Mouse (Mus musculus) adrenal gland, postnatal 25 days (tissue): ENCODE measurements around the gene Cacna1i. TPM values are rescaled to one million over a fixed set of nuclear protein-coding genes. Genes with fewer than 3 reads are reported as not detected.

Source experiments
- DNase-seq: peaks from one replicate; pipeline ENCODE4 v3.0.0; 2021; ENCODE audit warnings: mixed read lengths
- long read RNA-seq: library from polyadenylated mRNA; stranded (forward); transcript quantifications from one replicate; pipeline ENCODE4 v2.0.0, GENCODE M21; 2021
- total RNA-seq: library from RNA; stranded (reverse); gene quantifications from 2 replicates; pipeline ENCODE4 v1.2.3, GENCODE M21; 2021

Cacna1i gene
- 0.94 and 1.6 TPM in 2 replicates for total RNA-seq
- long read RNA-seq, result 0 reads

DNA sequence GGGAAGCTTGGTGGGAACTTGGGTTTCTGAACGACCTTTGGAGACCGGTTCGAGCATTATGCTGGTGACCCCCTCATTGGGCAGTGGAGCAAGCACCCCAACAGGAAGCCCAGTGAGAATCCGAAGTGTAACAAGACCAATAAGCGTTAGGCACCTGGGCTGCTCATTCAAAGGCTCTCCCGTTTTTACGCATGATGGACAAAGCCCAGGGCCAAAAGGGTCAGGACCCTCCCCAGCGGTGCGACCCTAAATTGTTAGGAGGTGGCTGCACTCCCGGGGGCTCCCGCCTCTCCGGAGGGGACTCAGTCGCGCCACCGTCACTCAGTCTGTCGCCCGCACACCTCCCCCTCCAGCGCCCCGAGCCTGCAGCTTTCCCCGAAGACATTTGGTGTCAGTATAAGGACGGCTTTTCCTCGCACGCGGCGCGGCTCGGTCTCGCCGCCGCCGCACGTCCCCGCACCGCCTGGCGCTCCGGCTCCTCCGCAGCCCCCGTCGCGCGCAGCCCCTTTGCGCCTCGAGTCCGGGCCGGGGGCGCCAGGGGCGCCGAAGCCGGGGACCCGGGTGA lies at the start of gene Cacna1i:
Gene Cacna1i (plus strand): TSS at position 388 of the 565 bp plus-strand sequence.
- no peak for DNase-seq

DNA sequence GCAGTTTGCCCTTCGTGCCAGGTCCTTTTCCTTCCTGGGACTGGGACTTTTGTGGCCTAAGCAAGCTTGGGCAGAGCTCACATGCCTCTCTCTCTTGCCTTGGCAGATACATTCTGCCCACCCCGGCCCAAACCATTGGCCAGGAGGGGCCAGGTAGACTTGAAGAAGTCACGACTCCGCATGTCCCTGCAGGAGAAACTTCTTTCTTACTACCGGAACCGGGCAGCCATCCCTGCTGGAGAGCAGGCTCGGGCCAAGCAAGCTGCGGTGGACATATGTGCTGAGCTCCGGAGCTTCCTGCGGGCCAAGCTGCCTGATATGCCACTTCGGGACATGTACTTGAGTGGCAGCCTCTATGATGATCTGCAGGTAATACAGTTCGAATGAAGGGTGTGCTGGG lies 38.9 kb upstream of the Cacna1i start:
- no peak for DNase-seq

DNA sequence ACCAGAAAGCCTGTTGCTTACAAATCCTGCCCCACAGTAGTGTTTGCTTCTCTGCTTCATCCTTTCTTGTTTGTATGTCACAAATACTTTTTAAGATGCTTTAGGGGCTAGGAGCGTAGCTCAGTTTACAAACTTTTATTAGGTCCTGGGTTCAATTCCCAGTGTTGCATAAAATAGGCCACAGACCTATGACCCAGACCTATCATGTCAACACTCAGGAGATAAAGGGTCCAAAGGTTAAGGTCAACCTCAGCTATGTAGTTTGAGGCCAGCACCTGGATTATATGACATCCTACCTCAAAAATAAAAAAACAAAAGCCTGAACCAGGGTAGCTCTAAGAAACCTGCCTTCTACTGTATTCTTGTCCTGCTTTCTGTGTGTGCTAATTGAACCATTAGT lies 38.4 kb upstream of the Cacna1i start:
- no peak for DNase-seq

DNA sequence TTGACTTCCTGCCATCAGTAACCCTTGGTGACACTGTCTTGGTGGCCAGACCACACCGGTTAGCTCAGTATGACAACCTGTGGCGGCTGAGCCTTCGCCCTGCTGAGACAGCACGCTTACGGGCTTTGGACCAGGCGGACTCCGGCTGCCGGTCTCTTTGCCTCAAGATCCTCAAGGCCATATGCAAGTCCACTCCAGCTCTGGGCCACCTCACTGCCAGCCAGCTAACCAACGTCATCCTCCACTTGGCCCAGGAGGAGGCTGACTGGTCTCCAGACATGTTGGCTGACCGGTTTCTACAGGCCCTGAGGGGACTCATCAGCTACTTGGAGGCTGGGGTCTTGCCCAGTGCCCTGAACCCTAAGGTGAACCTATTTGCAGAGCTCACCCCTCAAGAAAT lies 37.4 kb upstream of the Cacna1i start:
- no peak for DNase-seq

DNA sequence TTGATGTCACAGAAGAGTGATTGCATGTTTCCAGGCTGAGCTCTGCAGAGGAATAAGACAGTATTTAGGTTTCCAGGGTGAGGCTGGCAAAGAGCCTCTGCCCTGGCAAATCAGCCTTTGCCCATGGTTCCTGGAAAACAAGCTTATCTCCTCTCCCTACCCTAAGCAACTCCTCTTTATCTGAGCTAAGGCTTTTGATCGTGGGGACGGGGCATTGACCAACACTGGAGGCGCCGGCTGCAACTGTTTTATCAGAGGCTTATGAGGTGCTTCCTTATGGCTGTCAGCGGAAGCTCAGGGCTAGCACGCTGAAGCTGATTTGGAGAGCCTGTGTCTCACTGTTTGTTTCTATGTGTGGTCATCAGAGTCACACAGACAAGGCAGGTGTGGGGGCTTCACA lies 36.5 kb upstream of the Cacna1i start:
- DNase-seq, result no peak

DNA sequence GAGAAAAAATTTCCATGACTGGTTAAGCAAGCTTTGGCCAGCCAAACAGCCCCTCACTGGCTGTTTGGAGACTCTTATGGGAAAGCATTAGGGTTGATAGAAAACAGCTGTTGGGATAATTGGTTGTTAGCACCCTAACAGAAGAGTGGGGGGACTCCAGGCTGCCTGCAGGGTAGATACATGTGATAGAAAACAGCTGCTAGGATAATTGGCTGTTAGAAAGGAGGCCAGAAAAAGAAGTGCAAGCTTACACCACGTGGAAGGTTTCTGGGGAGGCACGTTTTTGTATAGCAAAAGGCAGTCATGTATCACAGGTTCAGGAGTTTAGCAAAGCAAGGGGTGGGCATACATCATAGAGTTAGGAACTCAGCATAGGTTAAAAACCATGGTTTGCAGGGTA lies 33.5 kb upstream of the Cacna1i start:
- no peak for DNase-seq

DNA sequence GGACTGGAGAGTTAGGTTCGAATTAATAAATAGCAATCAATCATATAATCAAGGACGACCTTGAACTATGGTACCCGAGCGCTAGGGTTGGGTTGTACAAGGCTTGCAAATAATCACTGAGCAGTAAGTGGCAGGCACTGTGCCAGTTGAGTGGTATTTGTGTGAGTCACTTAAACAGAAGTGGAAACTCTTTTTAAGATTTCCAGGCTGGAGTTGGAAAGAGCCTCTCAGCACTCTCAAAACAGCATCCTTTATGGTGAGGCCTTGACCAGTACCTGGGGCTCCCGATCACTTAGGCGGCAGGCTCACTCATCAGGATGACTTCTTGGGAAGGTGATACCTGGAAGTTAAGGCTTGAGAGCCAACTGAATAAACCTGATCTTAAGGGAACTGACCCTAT lies 32.8 kb upstream of the Cacna1i start:
- peak; percentile 81 for DNase-seq

DNA sequence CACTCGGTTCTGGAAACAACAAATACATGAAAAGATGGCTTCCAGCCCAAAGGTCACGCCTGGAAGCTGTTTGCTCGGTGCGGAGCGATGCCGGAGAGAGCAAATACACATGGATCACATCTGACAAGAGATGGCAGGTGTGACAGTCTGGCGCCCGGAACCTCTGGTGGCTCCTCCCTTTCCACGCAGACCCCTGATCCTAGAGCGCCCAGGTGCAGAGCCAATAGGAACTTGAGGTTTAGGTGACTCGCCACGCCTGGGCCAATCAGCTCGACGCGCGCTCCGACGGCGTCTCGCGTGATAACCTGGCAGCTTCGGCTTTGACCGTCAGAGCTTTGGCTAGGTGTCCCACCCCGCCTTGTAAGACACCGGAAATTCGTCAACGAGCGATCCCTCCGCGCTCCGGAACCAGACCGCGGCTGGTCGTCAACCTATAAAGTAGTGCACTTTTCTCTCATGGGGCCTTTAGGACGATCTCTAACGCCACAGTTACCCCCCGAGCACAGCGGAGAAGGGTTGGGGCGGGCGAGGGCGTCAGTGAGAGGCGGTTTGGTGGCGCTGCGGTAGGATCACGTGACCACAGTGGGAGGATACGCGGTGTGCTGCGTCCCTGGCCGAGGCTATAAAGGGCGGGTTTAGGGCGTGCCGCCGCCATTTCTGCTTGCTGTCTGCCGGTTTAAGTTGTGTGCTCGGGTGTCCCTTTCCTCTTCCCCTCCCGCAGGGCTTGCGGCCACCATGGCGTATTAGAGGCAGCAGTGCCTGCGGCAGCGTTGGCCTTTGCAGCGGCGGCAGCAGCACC lies 32.0 kb upstream of the Cacna1i start, which contains the start of gene Atf4:
Gene Atf4 (plus strand): TSS at position 338 of the 799 bp plus-strand sequence.
- peak; percentile 95 for DNase-seq

DNA sequence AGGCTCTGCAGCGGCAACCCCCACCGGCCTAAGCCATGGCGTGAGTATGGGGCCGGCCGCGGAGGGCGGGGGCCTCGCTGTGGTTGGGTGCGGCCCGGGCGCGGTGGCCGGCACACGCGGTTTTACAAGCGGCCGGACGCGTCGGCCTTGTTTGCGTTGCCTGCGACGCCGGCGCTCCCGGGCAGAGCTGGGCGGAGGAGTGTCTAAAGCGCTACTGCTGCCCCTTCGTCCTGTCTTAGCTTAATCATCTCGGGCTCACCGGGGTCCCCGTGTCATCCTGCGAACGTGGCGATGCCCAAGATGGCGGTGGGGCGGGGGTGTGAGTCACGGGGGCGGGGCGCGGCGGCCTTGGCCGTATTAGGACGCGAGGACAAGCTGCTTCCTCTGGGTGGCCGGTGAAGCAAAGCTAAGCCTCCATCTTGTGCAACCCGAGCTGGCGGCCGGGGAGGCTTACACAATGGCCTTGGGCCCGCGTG lies 31.4 kb upstream of the Cacna1i start:
- peak; percentile 88 for DNase-seq

DNA sequence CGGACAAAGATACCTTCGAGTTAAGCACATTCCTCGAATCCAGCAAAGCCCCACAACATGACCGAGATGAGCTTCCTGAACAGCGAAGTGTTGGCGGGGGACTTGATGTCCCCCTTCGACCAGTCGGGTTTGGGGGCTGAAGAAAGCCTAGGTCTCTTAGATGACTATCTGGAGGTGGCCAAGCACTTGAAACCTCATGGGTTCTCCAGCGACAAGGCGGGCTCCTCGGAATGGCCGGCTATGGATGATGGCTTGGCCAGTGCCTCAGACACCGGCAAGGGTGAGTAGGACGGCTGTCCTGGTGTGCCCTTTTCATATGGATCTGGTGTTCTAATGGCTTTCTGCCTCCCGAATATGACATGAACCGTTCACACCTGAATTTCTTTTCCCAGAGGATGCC lies 30.8 kb upstream of the Cacna1i start:
- no peak for DNase-seq

DNA sequence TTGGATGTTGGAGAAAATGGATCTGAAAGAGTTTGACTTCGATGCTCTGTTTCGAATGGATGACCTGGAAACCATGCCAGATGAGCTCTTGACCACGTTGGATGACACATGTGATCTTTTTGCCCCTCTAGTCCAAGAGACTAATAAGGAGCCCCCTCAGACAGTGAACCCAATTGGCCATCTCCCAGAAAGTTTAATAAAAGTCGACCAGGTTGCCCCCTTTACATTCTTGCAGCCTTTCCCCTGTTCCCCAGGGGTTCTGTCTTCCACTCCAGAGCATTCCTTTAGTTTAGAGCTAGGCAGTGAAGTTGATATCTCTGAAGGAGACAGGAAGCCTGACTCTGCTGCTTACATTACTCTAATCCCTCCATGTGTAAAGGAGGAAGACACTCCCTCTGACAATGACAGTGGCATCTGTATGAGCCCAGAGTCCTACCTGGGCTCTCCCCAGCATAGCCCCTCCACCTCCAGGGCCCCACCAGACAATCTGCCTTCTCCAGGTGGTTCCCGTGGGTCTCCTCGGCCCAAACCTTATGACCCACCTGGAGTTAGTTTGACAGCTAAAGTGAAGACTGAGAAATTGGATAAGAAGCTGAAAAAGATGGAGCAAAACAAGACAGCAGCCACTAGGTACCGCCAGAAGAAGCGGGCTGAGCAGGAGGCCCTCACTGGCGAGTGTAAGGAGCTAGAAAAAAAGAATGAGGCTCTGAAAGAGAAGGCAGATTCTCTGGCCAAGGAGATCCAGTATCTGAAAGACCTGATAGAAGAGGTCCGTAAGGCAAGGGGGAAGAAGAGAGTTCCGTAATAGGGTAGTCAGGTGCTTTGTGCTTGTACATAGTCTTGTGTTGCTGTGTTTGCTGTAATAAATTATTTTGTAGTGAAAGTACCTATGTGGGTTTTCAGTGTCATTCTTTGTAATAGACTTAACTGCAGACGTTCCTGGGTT lies 30.1 kb upstream of the Cacna1i start:
- DNase-seq, result no peak

DNA sequence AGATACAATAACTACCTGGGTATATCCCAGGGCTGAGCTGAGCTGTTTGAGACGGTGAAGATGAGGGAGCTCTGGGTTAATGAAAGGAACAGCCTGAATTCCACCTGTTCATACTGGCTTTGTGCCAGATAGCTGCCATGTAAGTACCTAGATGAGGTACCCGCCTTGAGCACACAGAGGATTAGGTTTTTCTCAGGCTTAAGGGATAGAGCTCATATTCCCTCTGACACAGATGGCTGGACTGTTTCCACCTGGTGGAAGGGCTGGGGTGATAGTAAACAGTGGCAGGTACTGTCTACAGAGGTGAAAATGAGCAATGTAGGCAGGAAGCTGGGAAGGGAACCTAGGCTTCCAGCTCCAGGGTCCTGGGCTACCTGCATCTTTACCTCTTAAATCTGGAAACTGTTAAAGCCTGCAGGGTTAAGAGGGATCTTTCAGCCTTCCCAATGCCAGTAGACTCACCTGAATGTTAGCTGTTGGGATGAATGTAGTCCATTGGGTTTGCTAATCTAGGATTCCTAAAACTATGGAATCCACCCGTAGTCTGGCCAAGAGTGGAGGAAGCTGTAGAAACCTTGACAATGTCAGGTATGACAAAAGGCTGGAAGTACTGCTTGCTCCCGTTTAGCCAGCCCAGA lies 29.3 kb upstream of the Cacna1i start:
- no peak for DNase-seq

DNA sequence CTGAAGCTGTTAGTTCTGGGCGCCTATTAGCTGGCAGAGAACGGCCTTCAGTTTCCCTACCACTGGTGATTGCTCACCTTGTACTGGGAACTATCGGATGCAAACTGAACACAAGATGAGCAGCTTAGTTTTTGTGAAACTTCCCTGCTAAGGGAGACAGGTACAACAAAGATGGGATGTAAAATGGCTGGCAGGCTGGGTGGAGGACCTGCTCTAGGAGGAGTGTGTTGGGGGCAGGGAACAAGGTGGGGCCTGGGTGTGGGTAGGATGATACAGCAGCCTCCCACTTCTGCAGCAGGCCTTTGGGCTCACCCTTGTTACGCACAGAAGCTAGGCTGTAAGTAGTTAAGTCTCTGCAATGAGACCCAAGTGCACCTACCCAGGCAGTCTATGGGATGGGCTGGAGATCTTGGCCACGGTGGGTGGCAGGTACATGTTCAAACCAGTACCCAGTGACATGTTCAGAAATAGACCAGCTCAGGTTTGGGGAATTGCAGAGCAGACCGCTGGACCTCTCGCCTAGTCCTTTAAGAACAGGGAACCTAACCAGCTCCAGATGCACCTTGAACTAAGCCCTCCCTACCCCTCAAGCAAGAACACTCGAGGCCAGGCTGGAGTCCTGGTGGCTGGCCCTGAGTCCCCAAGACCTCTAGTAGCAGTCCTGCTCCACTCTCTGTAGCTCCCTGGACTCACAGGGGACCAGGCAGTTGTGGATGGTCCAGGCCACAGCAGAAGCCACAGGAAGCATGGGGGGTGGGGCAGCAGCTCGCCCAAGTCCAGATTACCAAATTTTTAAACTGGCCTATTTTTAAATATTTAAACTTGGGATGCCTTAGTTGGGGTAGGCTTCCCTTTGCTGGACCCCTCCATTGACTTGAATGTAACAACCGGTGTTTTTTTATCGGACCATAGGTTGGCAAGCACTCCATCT lies 28.5 kb upstream of the Cacna1i start:
- no peak for DNase-seq

DNA sequence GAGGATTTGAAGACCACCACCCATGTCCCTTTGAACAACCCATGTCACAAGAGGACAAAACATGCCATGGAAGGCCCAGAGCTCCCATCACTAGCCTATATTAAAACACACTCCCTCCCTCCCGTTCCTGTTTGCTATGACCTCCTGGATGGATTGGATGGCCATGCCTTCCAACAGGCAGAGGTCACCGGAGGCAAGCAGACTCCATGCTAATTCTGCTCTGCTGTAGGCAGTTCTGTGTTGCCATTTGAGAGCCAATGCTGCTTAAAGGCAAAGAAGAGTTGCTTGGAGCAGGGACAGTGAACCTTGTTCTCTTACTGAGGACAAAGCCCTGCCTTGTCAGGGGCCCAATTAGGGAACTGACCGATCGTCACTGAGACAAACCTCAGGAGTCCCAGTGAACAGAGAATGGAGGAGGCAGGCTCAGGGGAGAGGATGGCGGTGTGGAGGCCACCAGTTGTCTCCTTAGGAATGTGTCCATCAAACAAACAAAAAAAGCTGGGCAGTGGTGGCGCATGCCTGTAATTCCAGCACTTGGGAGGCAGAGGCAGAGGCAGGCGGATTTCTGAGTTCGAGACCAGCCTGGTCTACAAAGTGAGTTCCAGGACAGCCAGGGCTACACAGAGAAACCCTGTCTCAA lies 27.5 kb upstream of the Cacna1i start:
- DNase-seq, result no peak

DNA sequence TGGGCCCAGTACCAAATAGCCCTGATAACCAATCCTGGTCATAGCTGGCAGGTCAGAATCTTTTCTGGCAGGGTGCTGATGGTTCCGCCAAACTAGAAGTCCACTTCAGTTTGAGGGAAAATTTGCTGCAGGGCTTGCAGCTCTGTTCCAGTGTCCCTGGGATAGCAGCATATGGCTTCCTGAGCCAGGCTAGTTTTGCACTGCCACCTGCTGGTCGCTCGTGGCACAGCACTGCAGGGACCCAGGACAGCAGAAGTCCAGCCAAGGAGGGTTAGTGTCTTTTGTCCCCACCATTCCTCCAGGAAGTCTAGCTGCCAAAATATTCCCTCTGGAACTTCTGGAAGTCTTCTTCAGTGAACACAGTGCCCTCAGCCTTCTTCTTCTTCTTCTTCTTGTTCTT lies 26.4 kb upstream of the Cacna1i start:
- DNase-seq, result peak; percentile 86

DNA sequence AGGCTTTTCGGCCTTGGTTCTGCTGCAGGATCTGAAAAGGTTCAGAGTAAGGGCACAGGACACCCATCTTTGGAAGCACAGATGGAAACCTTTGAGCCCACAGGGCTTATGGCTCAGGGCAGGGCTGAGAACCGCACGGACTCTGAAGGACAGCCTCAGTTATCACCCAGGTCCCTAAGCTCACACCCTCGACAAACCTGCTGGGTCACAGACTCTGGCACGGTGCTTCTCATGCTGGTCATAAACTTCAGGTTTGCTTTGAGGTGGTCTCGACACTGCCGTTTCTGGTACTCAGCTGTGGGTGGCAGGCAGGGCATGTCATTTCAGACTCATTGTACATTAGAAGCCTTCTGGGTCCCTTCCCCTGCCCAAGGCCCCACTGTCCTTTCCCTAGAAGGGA lies 25.9 kb upstream of the Cacna1i start:
- no peak for DNase-seq

DNA sequence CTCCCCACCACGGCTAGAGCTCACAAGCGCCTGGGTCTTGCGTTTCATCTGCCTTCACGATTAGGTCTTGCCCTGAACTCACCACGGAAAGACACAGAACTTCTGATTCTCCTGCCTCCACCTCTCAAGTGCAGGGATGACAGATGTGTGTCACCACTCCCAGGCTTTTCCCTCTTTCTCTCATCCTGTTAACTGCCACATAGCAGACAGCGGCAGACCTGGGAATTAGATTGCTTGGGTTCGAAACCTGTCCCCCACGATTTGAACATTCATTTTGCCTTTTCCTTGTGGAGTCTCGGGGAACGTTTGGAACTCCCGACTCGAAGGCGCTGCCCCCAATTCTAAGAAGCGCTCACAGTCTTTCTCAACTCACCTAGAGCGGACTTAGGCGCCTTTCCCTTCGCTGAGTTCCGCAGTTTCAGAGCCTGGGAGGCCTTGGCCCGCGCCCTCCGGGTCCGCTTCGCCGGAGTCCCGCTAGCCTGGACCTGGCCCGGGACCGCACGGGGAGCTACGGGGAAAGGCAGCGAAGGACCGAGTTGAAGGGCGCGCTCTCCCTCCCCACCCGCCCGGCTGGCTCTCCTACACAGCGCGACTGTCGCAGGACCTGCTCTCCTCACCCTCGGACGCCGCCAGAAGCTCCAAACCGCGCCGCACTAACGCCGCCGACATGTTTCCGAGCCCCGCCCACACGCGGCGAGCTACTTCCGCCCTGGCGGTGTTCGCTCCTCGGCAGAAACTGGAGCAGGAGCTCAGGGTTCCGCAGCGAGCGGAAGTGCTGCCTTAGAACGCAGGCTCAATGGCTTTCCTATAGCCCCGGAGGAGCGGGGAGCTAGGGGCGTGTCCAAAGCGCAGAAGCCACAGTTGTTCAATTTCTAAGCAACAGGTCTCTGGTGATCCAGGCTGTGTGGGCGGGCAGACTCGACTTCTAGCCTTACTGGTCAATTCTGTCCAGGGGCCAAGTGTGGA lies 23.1 kb upstream of the Cacna1i start, which contains the start of gene Rps19bp1:
Gene Rps19bp1 (minus strand): TSS at position 706 of the 966 bp plus-strand sequence.
- DNase-seq, result peak; percentile 88

DNA sequence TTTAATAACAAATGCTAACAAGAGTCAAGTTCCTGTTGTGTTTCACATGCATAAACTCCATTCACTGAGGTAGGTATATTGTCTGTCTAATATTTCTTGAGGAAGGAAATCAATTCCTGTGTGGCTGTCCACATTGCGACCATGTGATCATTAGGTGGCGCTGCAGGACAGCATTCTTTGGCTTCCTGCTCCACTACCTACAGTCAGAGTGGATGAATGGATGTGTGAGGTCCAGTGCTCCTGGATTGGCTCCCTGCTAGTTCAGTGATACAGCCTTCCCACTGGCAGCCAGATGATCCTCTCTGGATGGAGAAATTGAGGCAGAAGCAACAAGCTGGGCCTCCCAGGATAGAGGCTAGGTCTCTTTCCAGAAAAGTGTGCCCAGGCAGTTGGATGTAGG lies 20.8 kb upstream of the Cacna1i start:
- peak; percentile 70 for DNase-seq

DNA sequence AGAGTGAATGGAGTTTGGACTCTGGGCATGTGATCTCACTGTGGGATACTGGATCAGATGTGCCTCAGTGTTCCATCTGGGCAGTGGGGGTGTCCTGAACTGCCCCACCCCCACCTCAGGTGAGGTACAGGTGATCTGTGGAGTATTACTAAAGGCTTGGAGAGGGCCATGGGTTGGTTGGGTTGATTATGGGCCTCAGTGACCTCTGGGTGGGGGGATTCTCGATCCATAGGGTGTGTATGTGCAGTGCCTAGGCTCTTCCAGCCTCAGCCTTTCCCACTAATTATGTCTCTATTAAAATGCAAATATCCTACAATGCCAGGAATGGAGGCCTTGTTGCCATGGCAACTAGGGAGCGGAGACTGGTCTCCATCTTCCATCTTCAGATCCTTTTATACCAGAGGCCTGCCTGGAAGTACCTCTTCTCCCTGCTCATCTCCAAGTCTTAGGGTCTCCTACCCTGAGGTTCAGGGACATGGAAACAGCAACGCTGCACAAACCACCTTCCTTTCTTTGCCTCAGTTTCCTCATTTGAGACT lies 15.1 kb upstream of the Cacna1i start:
- no peak for DNase-seq
